Mouse (Mus musculus) heart, postnatal 25 days (tissue): ENCODE results near the gene Rasa4. TPM values are rescaled to one million over a fixed set of nuclear protein-coding genes. Genes with fewer than 3 reads are reported as not detected.
A peak's percentile ranks its signal among the peaks of the same experiment; 100 is the strongest.
"Not testable (repeated sequence)": the region's sequence is repeated elsewhere in the genome, so short reads cannot be mapped to it uniquely, and the experiment has no call there.

Experiments used
- DNase-seq: peaks from one replicate; pipeline ENCODE4 v3.0.0; 2022; ENCODE audit warnings: low spot score
- intact Hi-C: fragments of 180-260 bp; cut with DNase I; formaldehyde crosslinking; loops from one replicate; pipeline ENCODE4 v1.15.1; 2025
- total RNA-seq, 2 experiments: library from RNA; stranded (reverse); gene quantifications; 2 replicates each; pipeline ENCODE4 v1.2.3; 2021

Gene Rasa4
- total RNA-seq = 1 to 10 TPM; 6.5 to 7.2 TPM

GRCm38 (mm10) chr5:136083669-136084107 is at the start of gene Rasa4:
TSS of gene Rasa4 (plus strand) at chr5:136083916.
- intact Hi-C loops = no loop called here
- DNase-seq = peak; percentile 90

- intact Hi-C loops = no loop called here
Measured at GRCm38 (mm10) chr5:136034868-136035267, 48.8 kb upstream of the Rasa4 start.

GRCm38 (mm10) chr5:136035285-136035684 is 48.4 kb upstream of the Rasa4 start:
- intact Hi-C loops = no loop called here
- DNase-seq = no peak

More at GRCm38 (mm10) chr5:136034868-136035267, 48.8 kb upstream of the Rasa4 start:
- no peak for DNase-seq

- intact Hi-C loops = no loop called here
- DNase-seq = no peak
Measured at GRCm38 (mm10) chr5:136036667-136037066, 47.0 kb upstream of the Rasa4 start.

- no peak for DNase-seq
- intact Hi-C loops = no loop called here
Measured at GRCm38 (mm10) chr5:136038258-136039214, 45.2 kb upstream of the Rasa4 start, which contains the start of gene Upk3b. TSS of gene Upk3b (plus strand) at chr5:136038496.

- no peak for DNase-seq
- intact Hi-C loops = no loop called here
Measured at GRCm38 (mm10) chr5:136040210-136040609, 43.5 kb upstream of the Rasa4 start.

GRCm38 (mm10) chr5:136041260-136041659 is 42.5 kb upstream of the Rasa4 start:
- intact Hi-C loops = no loop called here
- DNase-seq = no peak

GRCm38 (mm10) chr5:136041666-136042065 is 42.0 kb upstream of the Rasa4 start:
- intact Hi-C loops = no loop called here
- DNase-seq = no peak

- intact Hi-C loops = loop anchor here (1.0 to 5.0 kb wide), 3 partner anchors 16 to 63 kb away; partner anchors contain the start of gene Zp3
- DNase-seq = no peak
Measured at GRCm38 (mm10) chr5:136044865-136045264, 38.9 kb upstream of the Rasa4 start.

GRCm38 (mm10) chr5:136045408-136045807 is 38.3 kb upstream of the Rasa4 start:
- intact Hi-C loops = loop anchor here (1.0 to 5.0 kb wide), 3 partner anchors 16 to 63 kb away; partner anchors contain the start of gene Zp3

GRCm38 (mm10) chr5:136045987-136046386 is 37.7 kb upstream of the Rasa4 start:
- peak; percentile 29 for DNase-seq
- intact Hi-C loops = loop anchor here (1.0 to 5.0 kb wide), 3 partner anchors 15 to 64 kb away; partner anchors contain the start of gene Zp3

More at GRCm38 (mm10) chr5:136045408-136045807, 38.3 kb upstream of the Rasa4 start:
- no peak for DNase-seq

- not testable (repeated sequence) for DNase-seq
- intact Hi-C loops = loop anchor here (5.0 kb wide), 2 partner anchors 39 to 66 kb away; partner anchors contain the start of gene Zp3
Measured at GRCm38 (mm10) chr5:136048541-136048940, 35.2 kb upstream of the Rasa4 start.

- intact Hi-C loops = loop anchor here (5.0 kb wide), 2 partner anchors 37 to 68 kb away; partner anchors contain the start of gene Zp3
- no peak for DNase-seq
Measured at GRCm38 (mm10) chr5:136049926-136050325, 33.8 kb upstream of the Rasa4 start.

- peak; percentile 38 for DNase-seq
- intact Hi-C loops = no loop called here
Measured at GRCm38 (mm10) chr5:136051231-136052085, 32.3 kb upstream of the Rasa4 start.

GRCm38 (mm10) chr5:136052861-136053655 is 30.7 kb upstream of the Rasa4 start:
- no peak for DNase-seq
- intact Hi-C loops = no loop called here

- DNase-seq = no peak
- intact Hi-C loops = no loop called here
Measured at GRCm38 (mm10) chr5:136054301-136055077, 29.2 kb upstream of the Rasa4 start, which contains the start of gene Upk3bl. TSS of gene Upk3bl (plus strand) at chr5:136054492.

GRCm38 (mm10) chr5:136056062-136056461 is 27.7 kb upstream of the Rasa4 start:
- intact Hi-C loops = no loop called here
- DNase-seq = no peak

- no peak for DNase-seq
- intact Hi-C loops = no loop called here
Measured at GRCm38 (mm10) chr5:136057085-136057484, 26.6 kb upstream of the Rasa4 start.
